Mouse (Mus musculus) right cerebral cortex, postnatal 36 days (tissue): ENCODE measurements around the gene Capn1.

Source experiments
- DNase-seq, 2 experiments: peaks; one replicate each; pipeline ENCODE4 v3.0.0; 2022; ENCODE audit warnings: low spot score in 2 of 2, mixed read lengths in 1 of 2

The Capn1 gene

GRCm38 (mm10) chr19:6038326-6038725 lies 22.6 kb upstream of the Capn1 start:
- no peak for DNase-seq

- no peak for DNase-seq
Observed at GRCm38 (mm10) chr19:6037695-6038094, 22.0 kb upstream of the Capn1 start.

- DNase-seq: no peak
Observed at GRCm38 (mm10) chr19:6035966-6036585, 20.4 kb upstream of the Capn1 start.

GRCm38 (mm10) chr19:6030520-6031280 lies 15.0 kb upstream of the Capn1 start:
- no peak for DNase-seq

GRCm38 (mm10) chr19:6029426-6029825 lies 13.7 kb upstream of the Capn1 start:
- DNase-seq: no peak

GRCm38 (mm10) chr19:6028991-6029390 lies 13.3 kb upstream of the Capn1 start:
- no peak for DNase-seq

- DNase-seq: no peak
Observed at GRCm38 (mm10) chr19:6023930-6024329, 8.2 kb upstream of the Capn1 start.

- no peak for DNase-seq
Observed at GRCm38 (mm10) chr19:6023059-6023458, 7.4 kb upstream of the Capn1 start.

- no peak for DNase-seq
Observed at GRCm38 (mm10) chr19:6020276-6020675, 4.6 kb upstream of the Capn1 start.

GRCm38 (mm10) chr19:6018142-6019089 lies 2.7 kb upstream of the Capn1 start:
- DNase-seq: peak; percentile 76

- DNase-seq: no peak
Observed at GRCm38 (mm10) chr19:6016532-6016931, 835 bp upstream of the Capn1 start.

GRCm38 (mm10) chr19:6014991-6015510 lies 646 bp downstream of the Capn1 start:
- DNase-seq: no peak

GRCm38 (mm10) chr19:6013691-6014090 lies 2.0 kb downstream of the Capn1 start:
- no peak for DNase-seq

GRCm38 (mm10) chr19:6009137-6009536 lies 6.6 kb downstream of the Capn1 start:
- DNase-seq: no peak

- DNase-seq: no peak
Observed at GRCm38 (mm10) chr19:6007013-6007412, 8.7 kb downstream of the Capn1 start.

- no peak for DNase-seq
Observed at GRCm38 (mm10) chr19:6005541-6005940, 10.2 kb downstream of the Capn1 start.

GRCm38 (mm10) chr19:5999969-6000368 lies 15.7 kb downstream of the Capn1 start:
- DNase-seq: no peak

- no peak for DNase-seq
Observed at GRCm38 (mm10) chr19:5998180-5998579, 17.5 kb downstream of the Capn1 start.

- no peak for DNase-seq
Observed at GRCm38 (mm10) chr19:5994711-5995110, 21.0 kb downstream of the Capn1 start.

GRCm38 (mm10) chr19:5992012-5992411 lies 23.7 kb downstream of the Capn1 start:
- DNase-seq: no peak

- DNase-seq: no peak
Observed at GRCm38 (mm10) chr19:5991467-5991866, 24.2 kb downstream of the Capn1 start.

- no peak for DNase-seq
Observed at GRCm38 (mm10) chr19:5990921-5991320, 24.8 kb downstream of the Capn1 start.
